Mouse (Mus musculus) ovary, adult 2 months (tissue): ENCODE measurements around the gene Pclo. TPM values are rescaled to one million over a fixed set of nuclear protein-coding genes. Genes with fewer than 3 reads are reported as not detected.

ENCODE experiments used
- polyA plus RNA-seq: library from polyadenylated mRNA; depleted of rRNA; stranded (reverse); fragments of >200 nt; gene quantifications from 2 replicates; pipeline ENCODE4 v1.2.3, GENCODE M21; 2012; rRNA removed

Pclo gene
- polyA plus RNA-seq = 0.14 and 0.43 TPM in 2 replicates

GRCm38 (mm10) chr5:14514631-14515523, at the start of gene Pclo:
Pclo (plus strand) TSS chr5:14514918.

